Mouse (Mus musculus) kidney, postnatal 10 days (tissue): ENCODE measurements around the gene Dtx2.

ENCODE experiments used
- DNase-seq: peaks from one replicate; pipeline ENCODE4 v3.0.0; 2021; ENCODE audit warnings: mixed read lengths

Gene Dtx2

GRCm38 (mm10) chr5:136069411-136069810 lies 74.8 kb downstream of the Dtx2 start:
- DNase-seq, result no peak

DNA sequence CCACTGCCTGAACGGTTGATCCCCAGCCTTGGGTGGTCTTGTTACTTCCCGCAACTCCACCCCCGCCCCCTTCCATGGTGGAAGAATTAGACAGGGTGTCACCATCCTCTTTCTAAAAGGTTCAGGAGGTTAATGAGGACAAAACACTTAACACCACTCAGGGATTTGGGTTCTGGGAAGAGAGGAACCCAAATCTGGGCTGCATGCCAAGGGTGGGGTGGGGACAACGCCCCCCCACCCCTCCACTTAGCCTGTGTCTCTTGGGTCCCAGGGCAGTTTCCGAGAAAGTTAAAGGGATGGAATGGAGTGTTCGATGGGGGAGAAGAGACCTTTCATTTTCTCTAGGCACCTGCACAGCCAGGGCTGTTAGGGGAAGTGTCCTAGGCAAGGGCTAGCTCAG lies 78.5 kb downstream of the Dtx2 start:
- no peak for DNase-seq

- no peak for DNase-seq
Observed at GRCm38 (mm10) chr5:136073526-136073925, 78.9 kb downstream of the Dtx2 start.

GRCm38 (mm10) chr5:136075076-136075475 lies 80.5 kb downstream of the Dtx2 start:
- no peak for DNase-seq

DNA sequence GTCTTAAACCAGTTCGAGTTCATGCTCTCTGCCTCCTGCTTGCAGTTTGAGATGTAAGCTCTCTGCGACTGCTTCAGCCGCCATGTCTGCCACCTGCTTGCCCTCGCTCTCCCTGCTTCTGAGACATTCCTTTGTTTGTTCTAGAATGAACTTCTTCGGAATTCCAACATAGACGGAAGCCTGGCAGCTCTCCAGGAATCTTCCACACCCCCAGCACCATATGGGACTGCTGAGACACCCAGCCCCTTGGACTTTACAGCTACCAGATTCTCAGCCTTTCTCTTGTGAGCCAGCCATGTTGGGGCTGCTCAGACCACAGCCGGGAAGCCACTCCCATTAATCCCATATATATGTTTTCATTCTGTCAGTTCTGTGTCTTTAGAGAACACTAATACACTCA lies 81.7 kb downstream of the Dtx2 start:
- peak; percentile 71 for DNase-seq

DNA sequence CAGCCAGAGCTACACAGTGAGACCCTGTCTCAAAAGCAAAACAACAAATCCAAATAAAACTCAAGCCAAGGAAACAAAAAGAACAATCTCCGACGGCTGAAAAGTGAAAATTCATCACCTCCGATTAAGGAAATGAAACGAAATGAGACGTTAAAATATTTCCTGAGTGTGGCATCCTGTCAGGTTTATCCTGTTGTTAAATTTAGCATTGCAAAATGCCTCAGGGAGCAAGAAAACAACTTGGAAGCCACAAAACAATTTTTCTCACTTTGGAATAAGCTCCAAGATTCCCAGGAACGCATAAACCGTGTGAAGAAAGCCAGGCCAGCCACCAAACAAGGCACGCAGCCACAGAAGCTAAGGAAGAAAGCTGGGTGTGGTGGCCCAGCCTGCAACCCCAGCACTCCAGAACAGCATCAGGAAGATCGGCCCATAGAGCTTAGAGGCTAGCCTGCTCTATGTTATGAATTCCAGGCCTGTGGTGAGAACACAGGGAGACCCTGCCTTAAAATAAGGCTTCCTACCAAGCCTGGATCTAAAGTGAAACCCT lies 82.5 kb downstream of the Dtx2 start:
- DNase-seq, result no peak

DNA sequence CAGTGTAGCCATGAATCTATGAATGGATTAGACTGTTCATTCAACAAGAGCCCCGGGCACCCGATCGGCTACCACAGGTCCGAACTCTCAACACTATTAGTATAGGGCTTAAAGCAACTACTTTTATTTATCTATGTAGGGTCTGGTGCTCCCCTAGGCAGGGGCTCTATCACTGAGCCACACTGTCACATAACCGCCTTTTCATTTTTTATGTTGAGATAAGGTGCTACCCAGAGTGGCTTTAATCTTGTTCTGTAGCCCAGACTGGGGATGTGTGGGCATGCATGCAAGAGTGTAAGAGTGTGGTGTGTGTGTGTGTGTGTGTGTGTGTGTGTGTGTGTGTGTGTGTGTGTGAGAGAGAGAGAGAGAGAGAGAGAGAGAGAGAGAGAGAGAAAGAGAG lies 83.5 kb downstream of the Dtx2 start:
- no peak for DNase-seq

DNA sequence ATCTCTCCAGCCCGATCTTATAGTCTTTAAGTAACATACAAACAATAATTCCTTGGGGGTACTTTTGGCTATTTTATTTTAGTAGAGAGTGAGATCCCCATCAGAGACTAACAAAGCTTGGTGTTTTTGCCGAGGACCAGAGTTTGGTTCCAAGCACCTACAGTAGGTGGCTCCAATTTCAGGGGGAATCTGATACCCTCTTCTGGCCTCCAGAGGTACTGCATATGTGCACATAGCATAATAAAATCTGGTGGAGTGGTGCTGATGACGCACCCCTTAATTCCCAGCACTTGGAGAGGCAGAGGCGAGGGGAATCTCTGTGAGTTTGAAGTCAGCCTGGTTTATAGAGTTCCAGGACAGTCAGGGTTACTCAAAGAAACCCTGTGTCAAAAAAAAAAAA lies 87.7 kb downstream of the Dtx2 start:
- DNase-seq, result no peak
